Mouse (Mus musculus) megakaryocyte, adult 5-6 weeks (primary cell): ENCODE data around the gene Fbxw11. TPM values are rescaled to one million over a fixed set of nuclear protein-coding genes. Genes with fewer than 3 reads are reported as not detected.
"Not testable (repeated sequence)": the region's sequence is repeated elsewhere in the genome, so short reads cannot be mapped to it uniquely, and the experiment has no call there.

Experiments
- ATAC-seq: 2 replicates; pipeline ENCODE4 v1.8.0; 2016; ENCODE audit warnings: mild to moderate bottlenecking, inconsistent platforms; ENCODE audit not compliant: poor library complexity, severe bottlenecking
- total RNA-seq, 2 experiments: library from RNA; stranded (forward) in 1 of 2; stranded (reverse) in 1 of 2; fragments of 153-499, 151-499 nt in 1 of 2; fragments of 221-1000, 200-1000 nt in 1 of 2; gene quantifications; 2 replicates each; pipeline versions ENCODE4 v1.2.3 to v1.2.4; 2015 to 2017

The Fbxw11 gene
- total RNA-seq (2015) (30.0 and 30.4 TPM in 2 replicates), total RNA-seq (2017) (47.0 and 52.8 TPM in 2 replicates)

DNA sequence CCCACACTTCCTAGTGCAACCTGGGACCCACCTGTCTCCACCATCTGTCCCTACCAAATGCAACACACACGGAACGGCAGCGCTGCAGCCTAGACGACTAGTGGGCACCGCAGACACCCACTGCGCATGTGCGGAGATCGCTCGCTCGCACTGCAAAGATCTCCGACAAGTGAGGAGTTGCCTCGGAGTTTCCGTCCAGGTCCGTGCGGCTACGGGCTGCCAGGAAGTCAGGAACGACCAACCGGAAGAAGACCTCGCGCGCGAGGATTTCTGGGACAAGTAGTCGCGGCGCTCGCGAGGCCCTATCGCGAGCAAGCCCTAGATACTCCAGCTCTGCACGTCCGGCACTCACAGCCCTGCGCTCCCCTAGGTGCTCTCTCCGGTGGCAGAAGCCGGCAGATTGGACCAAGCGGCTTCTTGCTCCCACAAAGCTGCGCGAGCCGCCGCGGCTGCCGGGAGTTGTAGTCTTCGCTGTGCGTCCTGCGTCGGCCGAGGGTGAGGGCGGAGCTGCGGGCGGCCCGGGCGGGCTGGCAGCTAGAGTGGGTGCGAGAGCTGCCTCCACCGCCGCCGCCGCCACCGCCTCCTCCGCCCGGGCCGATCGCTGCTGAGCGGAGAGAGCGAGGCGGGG, at the start of gene Fbxw11:
Gene Fbxw11 (plus strand): TSS at position 476 of the 628 bp plus-strand sequence.
- peak; percentile 87 for ATAC-seq

DNA sequence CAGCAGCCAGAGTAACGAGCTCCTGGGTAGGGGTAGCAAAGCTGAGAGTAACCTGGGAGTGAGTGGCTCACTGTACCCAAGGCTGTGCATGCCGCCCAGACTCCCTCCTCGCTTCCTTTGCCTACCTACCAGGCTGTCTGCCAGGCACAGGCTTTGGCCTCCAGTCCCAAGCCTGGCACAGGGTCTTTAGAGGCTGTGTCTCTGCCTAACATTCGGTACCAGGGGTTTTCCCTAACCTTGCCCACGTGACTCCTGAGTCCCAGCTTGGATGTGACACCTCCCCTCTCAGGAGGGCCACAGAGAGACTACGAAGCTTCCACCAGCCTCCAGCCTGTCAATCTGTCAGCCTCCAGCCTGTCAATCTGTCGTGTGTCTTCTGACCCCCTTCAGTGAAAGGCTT, 49.4 kb upstream of the Fbxw11 start:
- no peak for ATAC-seq

DNA sequence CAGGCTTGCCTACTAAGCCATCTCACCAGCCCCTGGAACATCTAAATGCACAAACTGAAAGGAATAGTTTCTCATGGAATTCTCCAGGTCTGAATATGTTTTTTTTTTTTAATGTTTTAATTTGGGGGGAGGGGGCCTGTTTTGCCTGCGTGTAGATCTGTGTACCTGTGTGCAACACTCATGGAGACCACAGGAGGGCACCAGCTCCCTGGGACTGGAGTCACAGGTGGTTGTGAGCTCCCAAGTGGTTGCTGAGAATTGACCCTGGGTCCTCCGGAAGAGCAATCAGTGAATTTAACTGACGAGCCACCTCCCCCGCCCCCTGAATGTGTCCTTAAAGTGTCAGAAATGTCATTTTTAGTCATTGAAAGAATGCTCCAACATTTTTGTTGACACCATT, 48.4 kb upstream of the Fbxw11 start:
- no peak for ATAC-seq

DNA sequence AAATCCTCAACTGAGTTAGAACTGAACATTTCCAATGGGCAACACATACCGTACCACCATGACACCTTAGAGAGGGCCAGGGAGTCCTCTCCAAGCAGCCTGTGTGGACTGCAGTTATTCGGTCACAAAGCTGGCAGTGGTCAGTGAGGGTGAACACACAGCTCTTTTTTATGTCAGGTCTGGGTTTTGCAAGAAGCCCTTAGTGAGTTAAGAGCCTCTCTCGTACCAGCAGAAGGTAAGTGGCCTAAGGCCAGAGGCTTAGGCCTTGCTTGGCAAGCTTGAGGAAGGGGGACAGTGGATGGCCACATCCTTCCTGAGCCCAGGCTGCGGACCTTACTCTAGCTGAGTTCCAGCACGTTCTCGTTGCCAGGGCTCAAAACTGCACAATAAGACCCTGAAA, 42.2 kb upstream of the Fbxw11 start:
- no peak for ATAC-seq

DNA sequence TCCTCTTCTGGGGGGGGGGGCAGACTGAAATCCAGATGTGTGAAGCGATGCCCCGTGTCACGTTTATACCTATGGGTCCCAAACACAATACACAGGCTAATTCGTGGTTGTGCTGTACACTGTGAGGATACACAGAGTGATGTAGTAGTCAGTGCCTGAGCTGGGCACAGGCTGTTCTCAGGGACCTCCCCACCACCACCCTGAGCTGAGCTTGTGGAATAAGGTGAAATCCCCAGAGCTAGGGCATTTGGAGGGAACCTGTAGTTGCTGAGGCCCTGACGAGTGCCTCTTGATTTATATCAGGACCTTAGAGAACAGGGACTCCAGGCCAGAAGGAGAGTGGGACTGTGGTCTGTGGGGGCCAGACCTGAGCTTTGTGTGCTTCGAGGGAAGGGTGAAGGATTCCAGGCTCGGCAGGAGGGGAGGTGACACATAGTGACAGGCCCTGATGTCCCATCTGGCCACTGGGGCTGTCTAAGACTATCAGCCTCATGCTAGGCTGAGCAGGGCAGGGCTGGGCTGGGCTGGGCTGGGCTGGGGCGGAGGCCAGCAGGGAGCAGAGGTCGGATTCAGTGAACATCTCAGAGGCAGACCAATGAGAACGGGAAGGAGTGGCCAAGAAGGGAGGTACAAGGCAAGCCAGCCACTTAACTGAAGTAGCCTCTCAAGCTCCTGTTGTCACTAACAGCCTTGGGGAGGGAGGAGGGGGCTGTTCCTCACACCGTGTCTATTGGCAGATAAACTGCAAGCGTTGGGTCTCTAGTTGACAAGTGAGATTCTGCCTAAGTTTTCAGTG, 40.8 kb upstream of the Fbxw11 start:
- no peak for ATAC-seq

DNA sequence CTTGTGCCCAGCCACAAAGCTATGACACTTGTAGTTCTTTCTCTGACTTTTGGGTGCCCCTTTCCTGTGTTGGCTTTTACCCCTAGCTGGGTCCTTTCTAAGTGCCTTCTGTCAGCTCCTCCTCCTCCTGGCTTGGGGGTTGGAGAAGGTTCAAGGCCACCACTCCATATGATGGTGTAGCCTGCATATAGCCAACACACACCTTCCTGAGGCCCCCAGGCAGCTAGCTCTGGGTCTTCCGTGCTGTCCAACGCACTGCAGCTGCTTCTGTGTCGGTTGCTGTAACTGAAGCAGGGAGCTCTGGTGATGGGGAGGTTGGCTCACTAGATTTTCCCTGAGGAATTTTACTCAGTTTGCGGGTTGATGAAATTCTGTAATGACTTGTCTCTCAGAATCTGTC, 37.9 kb upstream of the Fbxw11 start:
- ATAC-seq = no peak

DNA sequence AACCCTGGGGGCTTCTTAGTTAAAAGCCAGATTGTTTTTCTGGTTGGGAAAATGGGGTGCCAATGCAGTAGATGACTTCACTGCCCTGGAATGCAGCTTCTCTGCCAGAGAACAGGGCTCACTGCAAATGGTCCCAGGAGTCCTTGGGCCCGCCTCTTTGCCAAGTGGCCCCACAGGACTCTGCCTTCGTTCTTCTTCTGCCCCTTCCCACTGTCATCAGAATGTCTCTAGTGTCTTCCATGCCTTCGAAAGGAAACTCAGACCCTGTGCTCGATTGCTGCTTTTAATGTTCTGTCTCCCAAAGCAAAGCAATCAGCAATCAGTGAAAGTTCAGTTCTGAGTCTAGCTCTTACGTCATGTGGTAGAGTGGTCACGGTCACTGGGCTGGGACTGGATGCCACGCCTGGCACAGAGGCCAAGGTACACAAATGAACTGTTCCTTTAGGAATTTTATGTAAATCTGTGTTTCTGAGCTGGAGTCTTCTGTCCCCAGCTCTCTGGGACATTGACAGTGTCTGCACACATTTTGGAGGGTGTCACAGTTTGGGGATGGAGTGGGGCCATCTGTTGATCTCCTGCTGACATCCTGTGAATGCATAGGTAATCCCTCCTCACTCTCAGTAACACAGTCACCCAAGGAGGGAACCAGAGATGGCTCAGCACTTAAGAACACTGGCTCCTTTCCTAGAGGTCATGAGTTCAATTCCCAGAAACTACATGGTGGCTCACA, 37.2 kb upstream of the Fbxw11 start:
- ATAC-seq = no peak

DNA sequence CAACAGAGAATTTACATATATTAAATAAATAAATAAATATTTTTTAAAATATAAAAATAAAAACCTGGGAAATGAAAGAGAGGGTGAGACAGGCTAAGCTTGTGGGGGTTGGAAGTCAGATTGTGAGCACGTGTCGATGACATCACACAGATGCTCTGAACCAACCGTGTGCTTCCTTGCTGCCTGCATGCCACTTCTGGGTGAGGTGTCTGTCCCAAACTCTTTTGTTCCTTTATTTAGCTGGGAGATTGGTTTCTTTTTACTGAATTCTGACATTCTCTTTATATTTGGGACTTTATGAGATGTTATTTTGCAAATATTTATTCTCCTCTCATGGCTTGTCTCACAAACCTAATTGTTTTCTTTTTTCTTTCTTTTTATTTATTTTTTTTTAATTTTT, 36.6 kb upstream of the Fbxw11 start:
- ATAC-seq = no peak

DNA sequence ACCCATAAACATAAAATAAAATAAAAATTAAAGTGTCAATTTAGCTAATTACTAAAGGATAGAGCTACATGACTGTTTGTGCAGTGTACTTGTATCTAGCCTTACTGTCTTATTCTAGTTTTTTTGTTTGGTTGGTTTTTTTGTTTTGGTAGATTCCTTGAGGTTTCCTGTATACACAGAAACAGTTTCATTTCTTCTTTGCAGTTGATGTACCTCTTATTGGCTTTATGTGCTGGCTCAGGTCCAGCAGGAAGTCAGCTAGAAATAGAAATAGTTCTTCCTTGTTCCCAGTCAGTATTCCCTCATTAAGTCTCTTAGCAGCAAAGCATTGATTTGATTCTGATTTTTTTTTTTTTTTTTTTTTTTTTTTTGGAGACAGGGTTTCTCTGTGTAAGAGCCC, 35.2 kb upstream of the Fbxw11 start:
- ATAC-seq = peak; percentile 33; the same call in 1 of the 2 replicates

DNA sequence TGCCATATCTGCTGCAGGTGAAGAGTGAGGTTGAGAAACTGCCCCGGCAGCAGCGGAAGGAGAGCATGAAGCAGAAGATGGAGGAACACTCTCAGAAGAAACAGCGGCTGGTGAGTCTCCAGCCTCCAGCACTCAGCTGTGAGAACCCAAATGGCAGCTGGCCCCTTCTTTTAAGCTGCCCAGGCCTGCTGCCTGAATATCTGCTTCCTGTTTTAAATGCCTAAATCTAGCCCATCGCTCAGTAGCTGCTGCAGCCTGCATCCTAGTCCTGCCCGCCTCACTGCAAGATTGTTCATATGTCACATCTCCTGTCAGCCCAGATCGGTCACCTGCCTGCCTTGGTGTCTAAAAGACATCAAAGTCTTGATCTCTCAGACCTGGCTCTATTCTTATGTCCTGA, 31.9 kb upstream of the Fbxw11 start:
- no peak for ATAC-seq

DNA sequence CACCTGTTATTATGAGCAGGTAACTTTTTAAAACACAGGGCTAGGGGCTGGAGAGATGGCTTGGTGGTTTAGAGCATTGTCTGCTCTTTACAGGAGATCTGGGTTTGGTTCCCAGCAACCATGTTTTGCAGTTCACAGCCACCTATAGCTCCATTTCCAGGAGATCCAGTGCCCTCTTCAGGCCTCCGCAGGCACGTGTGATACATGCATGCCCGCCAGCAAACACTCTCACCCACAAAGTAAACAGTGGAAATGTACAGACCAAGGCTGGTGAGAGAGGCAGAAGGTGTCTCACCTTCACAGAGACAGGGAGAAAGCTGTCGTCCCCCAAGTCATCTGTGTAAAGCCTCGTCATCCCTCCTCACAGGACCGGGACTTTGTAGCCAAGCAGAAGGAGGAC, 30.2 kb upstream of the Fbxw11 start:
- no peak for ATAC-seq

DNA sequence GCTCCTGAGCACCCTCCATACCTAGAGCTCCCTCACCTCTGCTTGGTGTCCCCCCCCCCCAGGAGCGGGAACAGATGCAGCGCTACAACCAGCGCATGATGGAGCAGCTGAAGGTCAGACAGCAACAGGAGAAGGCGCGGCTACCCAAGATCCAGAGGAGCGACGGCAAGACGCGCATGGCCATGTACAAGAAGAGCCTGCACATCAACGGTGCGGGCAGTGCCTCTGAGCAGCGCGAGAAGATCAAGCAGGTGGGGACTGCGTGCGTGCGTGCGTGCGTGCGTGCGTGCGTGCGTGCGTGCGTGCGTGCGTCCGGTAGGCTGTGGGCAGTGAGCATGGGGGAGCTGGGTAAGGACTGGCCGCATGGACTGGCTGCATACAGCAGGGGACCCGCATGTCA, 28.1 kb upstream of the Fbxw11 start:
- ATAC-seq = no peak

DNA sequence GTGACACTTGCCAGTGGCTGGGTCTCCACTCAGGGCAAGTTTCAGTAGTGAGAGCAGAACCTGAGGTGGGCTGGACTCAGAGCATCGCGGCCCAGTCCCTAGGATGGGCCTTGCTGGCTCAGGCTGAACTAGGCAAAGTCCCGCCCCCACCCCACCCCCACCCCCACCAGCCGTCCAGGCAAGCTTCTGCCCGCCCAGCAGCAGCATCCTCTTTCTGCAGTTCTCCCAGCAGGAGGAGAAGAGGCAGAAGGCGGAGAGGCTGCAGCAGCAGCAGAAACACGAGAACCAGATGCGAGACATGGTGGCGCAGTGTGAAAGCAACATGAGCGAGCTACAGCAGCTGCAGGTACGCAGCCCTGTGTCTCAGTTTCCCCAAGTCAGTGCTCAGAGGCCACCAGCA, 27.0 kb upstream of the Fbxw11 start:
- no peak for ATAC-seq

DNA sequence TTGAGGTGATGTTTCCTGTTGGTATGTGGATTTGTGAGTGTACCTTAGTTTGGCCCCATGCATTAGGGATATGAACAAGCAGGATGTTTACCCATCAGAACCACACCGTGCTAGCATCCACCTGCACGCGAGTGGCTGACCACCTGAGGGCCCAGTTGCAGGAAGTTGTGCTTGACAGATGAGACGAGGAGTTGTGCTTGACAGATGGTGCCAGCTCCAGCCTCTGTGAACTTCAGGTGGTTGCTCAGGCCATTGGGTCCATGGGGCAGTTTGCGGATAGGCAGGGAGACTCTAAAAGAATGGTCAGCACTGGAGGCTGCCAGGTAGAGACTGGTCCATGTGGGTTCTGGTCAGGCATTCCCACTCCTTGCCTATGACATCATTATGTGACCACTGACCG, 26.4 kb upstream of the Fbxw11 start:
- no peak for ATAC-seq

DNA sequence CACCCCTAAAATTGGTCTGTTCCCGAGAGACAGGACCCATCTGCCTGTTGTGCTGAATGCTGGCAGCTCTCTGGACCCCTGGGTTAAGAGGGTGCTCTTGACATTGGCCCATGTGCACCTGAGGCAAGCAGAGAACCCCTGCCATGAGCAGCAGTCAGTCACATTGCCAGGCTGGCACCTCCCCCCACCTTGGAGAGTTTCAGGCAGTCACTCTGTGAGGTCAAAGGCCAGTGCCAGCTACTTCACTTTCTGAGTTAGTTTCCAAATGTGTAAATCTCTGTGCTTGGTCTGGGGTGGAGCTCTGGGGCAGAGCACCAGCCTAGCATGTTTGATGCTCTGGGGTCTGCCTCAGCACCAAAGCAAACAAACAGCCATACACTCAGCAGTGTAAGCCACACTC, 24.5 kb upstream of the Fbxw11 start:
- no peak for ATAC-seq

DNA sequence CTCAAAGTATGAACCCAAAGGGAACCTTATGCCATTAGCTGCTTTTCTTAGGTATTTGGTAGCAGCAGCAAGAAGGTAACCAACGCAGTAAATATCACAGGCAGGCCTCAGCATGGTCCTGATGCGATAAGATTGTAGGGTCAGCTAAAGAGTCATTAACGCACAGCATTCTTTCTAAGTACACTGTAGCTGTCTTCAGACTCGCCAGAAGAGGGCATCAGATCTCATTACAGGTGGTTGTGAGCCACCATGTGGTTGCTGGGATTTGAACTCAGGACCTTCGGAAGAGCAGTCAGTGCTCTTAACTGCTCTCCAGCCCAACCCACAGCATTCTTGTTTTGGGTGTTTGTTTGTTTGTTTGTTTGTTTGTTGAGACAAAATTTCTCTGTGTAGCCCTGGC, 23.9 kb upstream of the Fbxw11 start:
- not testable (repeated sequence) for ATAC-seq

DNA sequence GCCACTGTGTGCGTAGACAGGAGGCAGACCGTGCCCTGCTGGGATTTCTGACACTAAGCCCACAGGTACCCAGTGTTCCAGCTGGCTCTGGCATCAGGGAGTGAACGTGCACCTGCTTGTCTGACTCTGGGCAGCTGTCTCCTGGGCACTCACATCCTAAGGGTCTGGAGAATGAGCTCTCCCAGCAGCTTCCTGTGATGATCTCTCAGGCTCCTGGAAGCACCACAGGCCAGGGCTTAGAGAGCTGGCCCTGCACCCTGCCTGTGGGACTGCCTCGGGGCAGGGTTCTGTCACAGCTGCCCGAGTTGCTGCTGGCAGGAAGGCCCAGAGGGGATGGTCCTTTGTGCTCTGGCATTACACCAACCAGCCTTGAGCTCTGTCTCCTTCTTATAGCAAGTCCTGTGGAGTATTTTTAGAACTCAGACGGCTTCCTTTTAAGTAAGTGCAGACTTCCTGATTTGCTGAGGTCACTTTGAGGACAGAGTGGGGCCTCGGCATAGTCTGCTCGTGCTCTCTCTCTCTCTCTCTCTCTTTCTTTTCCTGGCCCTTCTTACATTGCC, 23.2 kb upstream of the Fbxw11 start:
- peak; percentile 87 for ATAC-seq

DNA sequence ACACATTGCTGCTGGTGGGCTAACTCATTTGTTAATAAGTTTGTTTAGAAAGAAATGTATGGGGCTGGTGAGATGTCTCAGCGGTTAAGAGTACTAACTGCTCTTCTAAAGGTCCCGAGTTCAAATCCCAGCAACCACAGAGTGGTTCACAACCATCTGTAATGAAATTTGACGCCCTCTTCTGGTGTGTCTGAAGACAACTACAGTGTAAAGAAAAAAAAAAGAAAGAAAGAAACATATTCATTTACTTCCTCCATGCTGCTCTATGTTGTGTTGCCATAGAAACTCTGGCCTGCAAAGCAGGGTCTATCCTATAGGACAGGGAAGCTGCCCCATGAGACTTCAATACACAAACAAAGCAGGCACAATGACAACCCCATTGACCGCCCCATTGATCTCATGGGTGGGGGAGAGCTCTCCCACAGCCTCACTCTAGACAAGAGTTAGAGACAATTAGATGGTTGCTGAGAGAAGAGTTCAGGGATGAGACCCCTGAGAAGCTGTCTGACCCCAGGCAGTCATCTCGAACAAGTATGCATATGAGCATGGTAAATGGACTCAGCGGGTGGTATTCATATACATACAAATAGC, 22.6 kb upstream of the Fbxw11 start:
- no peak for ATAC-seq

DNA sequence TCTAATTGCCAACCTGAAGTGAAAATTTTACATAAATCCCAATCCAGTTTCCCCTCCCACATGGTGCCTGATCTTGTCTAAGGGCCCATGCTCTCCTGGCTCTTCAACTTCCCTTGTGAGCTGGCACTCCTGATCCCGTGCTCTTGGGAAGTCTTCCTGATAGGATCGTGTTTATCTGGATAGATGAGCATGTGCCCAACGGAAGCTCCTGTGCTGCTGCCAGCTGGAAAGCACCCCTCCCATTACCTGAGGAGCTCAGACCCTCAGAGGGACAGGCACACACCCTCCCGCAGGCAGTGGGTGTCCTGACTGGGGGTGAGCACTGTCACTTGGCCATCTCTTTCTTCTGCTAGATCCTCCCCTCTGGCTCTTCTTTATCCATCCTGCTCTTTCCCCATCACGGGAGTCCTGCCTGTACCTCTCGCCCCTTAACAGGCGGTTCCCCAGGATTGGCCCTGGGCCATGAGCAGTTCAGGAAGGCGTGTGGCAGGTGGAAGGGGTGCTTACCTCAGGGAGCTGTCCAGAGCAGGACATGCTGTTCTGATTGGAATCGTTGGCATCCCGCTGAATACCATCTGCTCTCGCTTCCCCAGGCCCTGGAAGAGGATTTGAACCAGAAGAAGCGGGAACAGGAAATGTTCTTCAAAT, 20.6 kb upstream of the Fbxw11 start:
- no peak for ATAC-seq

DNA sequence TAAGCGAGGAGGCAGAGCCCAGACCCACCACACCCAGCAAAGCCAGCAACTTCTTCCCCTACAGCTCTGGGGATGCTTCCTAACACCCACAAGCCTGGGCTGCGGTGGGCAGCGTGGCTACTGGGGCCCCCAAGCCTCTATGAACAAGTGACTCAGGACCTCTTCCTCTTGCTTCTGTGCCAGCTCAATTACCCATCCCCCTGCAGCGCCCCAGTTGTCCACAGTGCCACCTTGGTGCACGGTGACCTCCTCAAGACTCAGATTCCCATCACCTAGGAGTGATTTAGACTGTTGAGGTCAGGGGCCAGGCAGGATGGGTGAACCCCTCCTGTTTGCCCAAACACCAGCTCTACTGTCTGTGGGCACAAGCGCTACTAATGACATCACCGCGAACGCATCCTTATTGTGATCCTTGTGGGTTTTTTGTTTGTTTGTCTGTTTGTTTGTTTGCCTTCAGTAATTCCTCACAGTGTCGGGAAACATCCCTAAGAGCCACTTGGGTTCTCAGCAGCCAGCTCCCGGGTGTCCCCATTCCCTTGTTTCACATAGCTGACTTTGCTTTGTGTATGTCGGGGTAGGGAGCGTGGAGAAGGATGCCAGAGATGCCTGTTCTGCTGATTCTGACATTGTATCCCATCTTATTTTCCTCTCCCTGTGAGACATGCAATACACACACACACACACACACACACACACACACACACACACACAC, 19.9 kb upstream of the Fbxw11 start:
- no peak for ATAC-seq
